Mouse (Mus musculus): ENCODE data around the gene Cfap298. TPM values are rescaled to one million over a fixed set of nuclear protein-coding genes. Genes with fewer than 3 reads are reported as not detected.

The Cfap298 gene
- polyA plus RNA-seq, 1 experiment, result 1.9 TPM

- Histone ChIP-seq H3K27me3 (ENCODE audit: control insufficient read depth) (peaks cover 4% of the 10 kb centered on the region; the same call in 1 of the 2 replicates), H3K36me3 (ENCODE audit: control insufficient read depth) (peaks cover 19% of the 10 kb centered on the region), H3K4me1 (ENCODE audit: control insufficient read depth) (no peaks in the 10 kb centered on the region), H3K4me3 (replicated peaks) (no peak overlapping the region), H3K9me3 (ENCODE audit: control insufficient read depth, low read length) (no peaks in the 10 kb centered on the region)
- TF ChIP-seq TAL1 (IDR thresholded peaks at IDR 0.05; ENCODE audit: low read length), result no peak
Observed at GRCm38 (mm10) chr16:90921471-90922159, 13.3 kb downstream of the Cfap298 start.

- no peaks in the 10 kb centered on the region for H3K9me3 ChIP-seq (ENCODE audit: control insufficient read depth, low read length)
- H3K36me3 ChIP-seq (ENCODE audit: control insufficient read depth), result no peaks in the 10 kb centered on the region
- H3K4me3 ChIP-seq (replicated peaks), result no peak overlapping the region
- no peaks in the 10 kb centered on the region for H3K4me1 ChIP-seq (ENCODE audit: control insufficient read depth)
- H3K27me3 ChIP-seq (ENCODE audit: control insufficient read depth), result peaks cover 12% of the 10 kb centered on the region
- no peak for TF ChIP-seq GATA1 (IDR thresholded peaks at IDR 0.05; ENCODE audit: low read length)
- no peak for TF ChIP-seq TAL1 (IDR thresholded peaks at IDR 0.05; ENCODE audit: low read length)
Observed at GRCm38 (mm10) chr16:90917156-90917555, 17.8 kb downstream of the Cfap298 start.

DNA sequence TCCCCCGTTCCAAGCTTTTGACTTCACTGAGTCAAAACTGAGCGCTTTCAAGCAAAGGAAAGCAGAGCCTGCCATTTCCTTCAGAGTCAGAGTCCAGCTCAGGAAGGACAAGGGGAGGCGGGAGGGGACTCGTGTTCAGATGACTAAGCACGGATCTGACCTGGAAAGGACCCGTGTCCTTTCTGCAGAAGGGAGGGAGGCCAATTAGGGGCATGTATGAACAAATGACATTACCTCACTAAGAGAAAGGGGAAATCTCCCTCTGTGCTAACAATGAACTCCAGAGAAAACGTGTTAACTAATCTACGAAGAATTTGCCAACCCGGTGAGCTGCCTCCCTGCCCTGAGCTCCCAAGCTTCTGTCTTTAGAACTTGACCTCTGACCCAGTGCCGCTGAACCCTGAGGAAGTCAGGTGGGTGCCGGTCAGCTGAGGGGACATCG lies 18.9 kb downstream of the Cfap298 start:
- Histone ChIP-seq H3K4me3 (replicated peaks) (no peak overlapping the region), H3K36me3 (ENCODE audit: control insufficient read depth) (no peaks in the 10 kb centered on the region), H3K9me3 (ENCODE audit: control insufficient read depth, low read length) (no peaks in the 10 kb centered on the region), H3K4me1 (ENCODE audit: control insufficient read depth) (no peaks in the 10 kb centered on the region; the same call in 1 of the 2 replicates), H3K27me3 (ENCODE audit: control insufficient read depth) (peaks cover 12% of the 10 kb centered on the region)
- no peak for TF ChIP-seq TAL1 (IDR thresholded peaks at IDR 0.05; ENCODE audit: low read length)
- no peak for TF ChIP-seq GATA1 (IDR thresholded peaks at IDR 0.05; ENCODE audit: low read length)

DNA sequence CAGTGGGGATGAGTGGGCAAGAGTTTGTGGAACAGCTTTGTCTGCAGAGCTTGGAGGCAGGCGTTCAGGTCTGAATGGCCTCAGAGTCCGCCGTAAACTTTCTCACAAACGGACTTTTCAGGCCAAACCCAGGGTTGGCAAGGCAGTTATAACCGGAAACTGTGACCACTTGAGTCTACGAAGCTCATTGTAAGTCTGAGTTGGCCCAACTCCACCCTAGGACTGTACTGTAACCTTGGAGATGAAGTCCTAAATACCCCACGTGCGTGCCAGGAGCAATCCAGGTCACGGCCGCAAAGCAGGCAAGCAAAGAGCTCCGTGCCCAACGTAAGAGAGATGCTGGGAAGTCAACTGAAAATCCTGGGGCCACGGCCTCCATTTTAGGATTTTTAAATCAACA lies 23.1 kb downstream of the Cfap298 start:
- Histone ChIP-seq H3K4me1 (ENCODE audit: control insufficient read depth) (no peaks in the 10 kb centered on the region; the same call in 1 of the 2 replicates), H3K36me3 (ENCODE audit: control insufficient read depth) (no peaks in the 10 kb centered on the region), H3K27me3 (ENCODE audit: control insufficient read depth) (peaks cover 9% of the 10 kb centered on the region), H3K9me3 (ENCODE audit: control insufficient read depth, low read length) (no peaks in the 10 kb centered on the region), H3K4me3 (replicated peaks) (no peak overlapping the region)
- no peak for TF ChIP-seq GATA1 (IDR thresholded peaks at IDR 0.05; ENCODE audit: low read length)
- no peak for TF ChIP-seq TAL1 (IDR thresholded peaks at IDR 0.05; ENCODE audit: low read length)

GRCm38 (mm10) chr16:90910855-90911533 lies 23.9 kb downstream of the Cfap298 start:
- no peaks in the 10 kb centered on the region; the same call in 1 of the 2 replicates for H3K4me1 ChIP-seq (ENCODE audit: control insufficient read depth)
- peaks cover 4% of the 10 kb centered on the region for H3K27me3 ChIP-seq (ENCODE audit: control insufficient read depth)
- no peak for TF ChIP-seq TAL1 (IDR thresholded peaks at IDR 0.05; ENCODE audit: low read length)
- no peak for TF ChIP-seq GATA1 (IDR thresholded peaks at IDR 0.05; ENCODE audit: low read length)
- H3K36me3 ChIP-seq (ENCODE audit: control insufficient read depth), result no peaks in the 10 kb centered on the region
- H3K4me3 ChIP-seq (replicated peaks), result no peak overlapping the region
- H3K9me3 ChIP-seq (ENCODE audit: control insufficient read depth, low read length), result no peaks in the 10 kb centered on the region

DNA sequence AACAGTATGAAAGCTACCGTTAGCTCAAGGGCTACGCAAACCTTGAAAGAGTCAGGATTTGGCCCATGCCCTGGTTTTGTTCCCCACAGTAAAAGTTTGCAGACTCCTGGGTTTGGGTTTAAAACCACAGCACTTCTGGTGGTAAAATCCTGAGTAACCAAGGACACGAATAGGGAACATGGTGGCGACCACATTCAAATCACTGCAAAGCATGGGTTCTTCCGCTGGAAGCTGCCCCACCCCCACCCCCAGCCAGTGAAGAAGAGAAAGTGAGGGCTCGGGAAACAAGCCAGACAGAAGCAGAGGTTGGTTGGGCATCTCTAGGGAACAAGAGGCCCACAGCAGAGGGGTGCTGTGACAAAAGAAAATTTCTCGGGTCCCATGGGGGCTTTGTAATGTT lies 27.7 kb downstream of the Cfap298 start:
- H3K9me3 ChIP-seq (ENCODE audit: control insufficient read depth, low read length), result no peaks in the 10 kb centered on the region
- TF ChIP-seq TAL1 (IDR thresholded peaks at IDR 0.05; ENCODE audit: low read length) (no peak), GATA1 (IDR thresholded peaks at IDR 0.05; ENCODE audit: low read length) (no peak)
- H3K27me3 ChIP-seq (ENCODE audit: control insufficient read depth), result peaks cover 4% of the 10 kb centered on the region

GRCm38 (mm10) chr16:90903300-90903699 lies 31.6 kb downstream of the Cfap298 start:
- no peaks in the 10 kb centered on the region for H3K9me3 ChIP-seq (ENCODE audit: control insufficient read depth, low read length)
- no peaks in the 10 kb centered on the region for H3K4me1 ChIP-seq (ENCODE audit: control insufficient read depth)
- TF ChIP-seq TAL1 (IDR thresholded peaks at IDR 0.05; ENCODE audit: low read length) (no peak), GATA1 (IDR thresholded peaks at IDR 0.05; ENCODE audit: low read length) (no peak)
- no peak overlapping the region for H3K4me3 ChIP-seq (replicated peaks)
- H3K27me3 ChIP-seq (ENCODE audit: control insufficient read depth), result peaks cover 4% of the 10 kb centered on the region
- no peaks in the 10 kb centered on the region for H3K36me3 ChIP-seq (ENCODE audit: control insufficient read depth)

More for the DNA sequence above, 27.7 kb downstream of the Cfap298 start:
- H3K4me3 ChIP-seq (replicated peaks), result no peak overlapping the region
- H3K4me1 ChIP-seq (ENCODE audit: control insufficient read depth), result no peaks in the 10 kb centered on the region; the same call in 1 of the 2 replicates
- no peaks in the 10 kb centered on the region for H3K36me3 ChIP-seq (ENCODE audit: control insufficient read depth)

GRCm38 (mm10) chr16:90901364-90901763 lies 33.5 kb downstream of the Cfap298 start:
- H3K9me3 ChIP-seq (ENCODE audit: control insufficient read depth, low read length), result no peaks in the 10 kb centered on the region
- no peaks in the 10 kb centered on the region for H3K36me3 ChIP-seq (ENCODE audit: control insufficient read depth)
- TF ChIP-seq GATA1 (IDR thresholded peaks at IDR 0.05; ENCODE audit: low read length) (no peak), TAL1 (IDR thresholded peaks at IDR 0.05; ENCODE audit: low read length) (no peak)
- no peak overlapping the region for H3K4me3 ChIP-seq (replicated peaks)
- H3K27me3 ChIP-seq (ENCODE audit: control insufficient read depth), result peaks cover 4% of the 10 kb centered on the region
- H3K4me1 ChIP-seq (ENCODE audit: control insufficient read depth), result no peaks in the 10 kb centered on the region

- no peaks in the 10 kb centered on the region for H3K9me3 ChIP-seq (ENCODE audit: control insufficient read depth, low read length)
Observed at GRCm38 (mm10) chr16:90899498-90899897, 35.4 kb downstream of the Cfap298 start.

More at GRCm38 (mm10) chr16:90899498-90899897, 35.4 kb downstream of the Cfap298 start:
- no peaks in the 10 kb centered on the region for H3K36me3 ChIP-seq (ENCODE audit: control insufficient read depth)
- no peak overlapping the region for H3K4me3 ChIP-seq (replicated peaks)
- TF ChIP-seq GATA1 (IDR thresholded peaks at IDR 0.05; ENCODE audit: low read length), result no peak
- TF ChIP-seq TAL1 (IDR thresholded peaks at IDR 0.05; ENCODE audit: low read length), result no peak
- peaks cover 4% of the 10 kb centered on the region for H3K27me3 ChIP-seq (ENCODE audit: control insufficient read depth)
- H3K4me1 ChIP-seq (ENCODE audit: control insufficient read depth), result no peaks in the 10 kb centered on the region

Measured in erythroblast, embryonic 14.5 days (primary cell).